Mouse (Mus musculus) lung, postnatal 0 days (tissue): ENCODE data around the gene Kif5a. TPM values are rescaled to one million over a fixed set of nuclear protein-coding genes. Genes with fewer than 3 reads are reported as not detected.

Source experiments
- ATAC-seq: fragments of 200-750 bp; cut with Nextera tagmentation; 2 replicates; pipeline ENCODE4 v1.8.0; 2017; ENCODE audit warnings: moderate library complexity
- DNase-seq: peaks from one replicate; pipeline ENCODE4 v3.0.0-alpha.2; 2016; ENCODE audit warnings: low spot score
- H3K27ac ChIP-seq: fragments of 300-500 bp; sonication (generic); 2 replicates; pipeline ENCODE4 v1.5.1; 2014; ENCODE audit warnings: antibody characterized with exemption, mild to moderate bottlenecking, low read length, mixed read lengths
- H3K27me3 ChIP-seq: fragments of 300-500 bp; sonication (generic); replicated peaks from 2 replicates; pipeline ENCODE4 v1.6.1; 2014; ENCODE audit warnings: low read length, mixed read lengths; ENCODE audit not compliant: insufficient read depth
- H3K36me3 ChIP-seq: fragments of 300-500 bp; sonication (generic); 2 replicates; pipeline ENCODE4 v1.6.1; 2014; ENCODE audit warnings: low read length, mixed read lengths; ENCODE audit not compliant: insufficient read depth
- H3K4me1 ChIP-seq: fragments of 300-500 bp; sonication (generic); 2 replicates; pipeline ENCODE4 v1.6.1; 2014; ENCODE audit warnings: antibody characterized with exemption, low read depth, low read length, mixed read lengths; ENCODE audit not compliant: insufficient read depth
- H3K4me2 ChIP-seq: fragments of 300-500 bp; sonication (generic); replicated peaks from 2 replicates; pipeline ENCODE4 v1.6.1; 2014; ENCODE audit warnings: low read depth, mild to moderate bottlenecking, low read length, moderate library complexity, mixed read lengths
- H3K4me3 ChIP-seq: fragments of 300-500 bp; sonication (generic); 2 replicates; pipeline ENCODE4 v1.5.1; 2014; ENCODE audit warnings: low read depth, low read length
- H3K9ac ChIP-seq: fragments of 300-500 bp; sonication (generic); replicated peaks from 2 replicates; pipeline ENCODE4 v1.6.1; 2014; ENCODE audit warnings: low read depth, mild to moderate bottlenecking
- H3K9me3 ChIP-seq: fragments of 300-500 bp; sonication (generic); 2 replicates; pipeline ENCODE4 v1.6.1; 2016; ENCODE audit warnings: low read length, mixed read lengths
- CTCF ChIP-seq: IDR thresholded peaks from 2 replicates; pipeline ENCODE4 v1.5.1; 2016; ENCODE audit warnings: antibody characterized with exemption, mild to moderate bottlenecking
- EP300 ChIP-seq: IDR thresholded peaks from 2 replicates; pipeline ENCODE4 v1.6.1; 2016; ENCODE audit warnings: antibody characterized with exemption, mild to moderate bottlenecking, control low read depth
- WGBS: fragments of 180-500 bp; shearing (Covaris S2); extraction: QIAGEN DNeasy Blood & Tissue Kit; methylation state at CpG from one replicate; pipeline ENCODE4 v1.1.7; 2014; 5-methylcytosine and 5-hydroxymethylcytosine counted together
- polyA plus RNA-seq: library from polyadenylated mRNA; unstranded; fragments of >200 nt; fragmentation: Nextera tagmentation; extraction: Ambion mirVana; gene quantifications from 2 replicates; pipeline ENCODE4 v1.2.1, GENCODE M21; 2015

Kif5a gene
- polyA plus RNA-seq, 1 experiment from 2014 or later = 0.12 TPM

DNA sequence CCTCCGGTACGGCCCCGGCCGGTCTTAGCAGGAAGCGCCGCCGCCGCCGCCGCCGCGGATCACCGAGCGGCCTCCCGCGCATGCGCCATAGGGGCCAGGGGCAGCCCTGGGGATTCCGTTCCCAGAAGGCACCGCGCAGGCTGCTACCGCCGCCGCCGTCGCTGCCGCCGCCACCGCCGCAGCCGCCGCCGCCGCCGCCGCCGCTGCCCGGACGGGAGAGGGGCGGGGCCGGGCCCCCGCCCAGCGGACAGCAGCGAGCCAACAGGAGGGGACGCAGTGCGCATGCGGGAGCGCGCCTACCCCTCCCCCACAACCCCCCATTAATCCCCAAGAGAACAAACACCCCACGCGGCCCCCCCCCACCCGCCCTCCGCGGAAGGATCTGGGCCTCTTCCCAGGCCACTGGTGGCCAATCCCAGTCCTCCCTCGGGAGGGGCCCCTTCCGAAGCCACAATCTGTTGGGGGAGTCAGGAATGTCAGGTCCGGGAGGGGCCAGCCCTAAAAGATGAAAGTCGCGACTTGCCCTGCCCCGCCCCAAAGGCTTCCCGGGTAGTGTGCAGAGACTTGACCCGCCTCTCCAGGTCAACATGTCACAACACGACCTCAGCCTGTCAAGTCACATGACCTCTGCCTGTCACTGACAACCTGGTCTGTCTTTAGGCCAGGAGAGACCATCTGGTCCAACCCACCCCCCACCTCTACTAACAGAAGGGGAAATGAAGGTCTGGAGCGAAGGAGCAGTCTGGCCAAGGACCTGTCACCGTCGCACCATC is 25.8 kb upstream of the Kif5a start, which contains the start of gene Mbd6:
Gene Mbd6, minus strand, starts transcription at position 219 of the 773 bp plus-strand sequence.
- H3K36me3 ChIP-seq = peaks cover 19% of the 10 kb centered on the region; the same call in 1 of the 2 replicates
- peak within 1 kb of the TSS; percentile 97 for H3K27ac ChIP-seq
- H3K4me1 ChIP-seq = peaks cover 24% of the 10 kb centered on the region
- no peak for TF ChIP-seq CTCF
- no peak; the same call in none of the 2 replicates for TF ChIP-seq EP300
- peak within 1 kb of the TSS; percentile 65 for H3K4me2 ChIP-seq
- H3K27me3 ChIP-seq = no peaks in the 10 kb centered on the region
- ATAC-seq = peak; percentile 52
- DNase-seq = peak; percentile 96
- WGBS = 0% methylated on average over 15 of the region's 65 CpGs
- peak within 1 kb of the TSS; percentile 68 for H3K9ac ChIP-seq
- peak within 1 kb of the TSS; percentile 74 for H3K4me3 ChIP-seq
- no peaks in the 10 kb centered on the region for H3K9me3 ChIP-seq

DNA sequence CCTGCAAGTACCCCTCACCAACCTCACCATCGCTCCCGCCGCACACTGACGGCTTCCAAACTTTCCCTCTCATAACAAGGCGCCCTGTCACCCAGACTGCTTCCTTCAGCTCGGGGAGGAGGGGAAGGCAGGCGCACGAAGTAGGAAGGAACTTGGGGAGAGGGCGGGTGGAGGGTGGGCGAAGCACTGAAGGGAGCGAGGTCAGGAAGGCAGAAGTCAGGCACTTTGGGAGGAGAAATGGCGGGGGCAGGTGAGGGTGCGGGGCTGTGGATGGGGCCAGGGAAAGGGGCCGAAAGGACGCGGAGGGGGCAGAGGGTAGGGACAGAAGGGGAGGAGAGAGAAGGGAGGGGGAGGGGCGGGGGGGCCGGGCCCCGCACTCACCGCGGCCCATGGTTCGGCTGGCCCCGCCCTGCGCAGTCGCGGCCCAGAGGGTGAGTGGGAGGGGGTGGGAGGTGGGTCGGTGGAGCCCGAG is 25.2 kb upstream of the Kif5a start:
- TF ChIP-seq CTCF (no peak), EP300 (no peak)
- ATAC-seq (peak; percentile 7), DNase-seq (peak; percentile 85)
- peak overlapping the region; percentile 74 for H3K4me3 ChIP-seq
- no peaks in the 10 kb centered on the region for H3K9me3 ChIP-seq
- H3K27ac ChIP-seq = peak overlapping the region; percentile 97
- peak overlapping the region; percentile 65 for H3K4me2 ChIP-seq
- peaks cover 24% of the 10 kb centered on the region for H3K4me1 ChIP-seq
- peaks cover 24% of the 10 kb centered on the region for H3K36me3 ChIP-seq
- peak overlapping the region; percentile 68 for H3K9ac ChIP-seq
- no peaks in the 10 kb centered on the region for H3K27me3 ChIP-seq
- 0% methylated on average over 15 of the region's 28 CpGs for WGBS

DNA sequence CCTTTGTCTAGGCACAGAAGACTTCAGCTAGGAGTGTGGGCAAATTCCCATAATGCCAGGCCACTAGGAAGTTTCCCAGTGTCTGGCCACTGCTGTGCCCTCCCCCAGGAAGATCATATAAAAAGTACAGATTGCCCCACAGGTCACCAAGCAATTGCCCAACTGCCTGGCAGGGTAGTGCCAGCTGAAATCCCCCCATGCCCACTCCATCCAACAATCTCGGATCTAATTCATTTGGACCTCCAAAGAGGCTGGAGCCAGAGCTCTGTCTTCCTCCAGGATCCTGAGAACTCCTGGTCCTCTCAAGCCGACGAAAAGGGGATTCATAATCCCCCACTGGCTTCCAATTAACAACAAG is 24.8 kb upstream of the Kif5a start:
- peaks cover 28% of the 10 kb centered on the region for H3K36me3 ChIP-seq
- peak overlapping the region; percentile 74 for H3K4me3 ChIP-seq
- H3K9me3 ChIP-seq = no peaks in the 10 kb centered on the region
- DNase-seq (peak; percentile 27), ATAC-seq (no peak)
- peak overlapping the region; percentile 68 for H3K9ac ChIP-seq
- H3K27ac ChIP-seq = peak overlapping the region; percentile 97
- H3K4me2 ChIP-seq = peak overlapping the region; percentile 65
- 0% methylated on average over 3 of the region's 3 CpGs for WGBS
- no peaks in the 10 kb centered on the region for H3K27me3 ChIP-seq
- peaks cover 24% of the 10 kb centered on the region for H3K4me1 ChIP-seq
- TF ChIP-seq EP300 = no peak
- no peak for TF ChIP-seq CTCF

DNA sequence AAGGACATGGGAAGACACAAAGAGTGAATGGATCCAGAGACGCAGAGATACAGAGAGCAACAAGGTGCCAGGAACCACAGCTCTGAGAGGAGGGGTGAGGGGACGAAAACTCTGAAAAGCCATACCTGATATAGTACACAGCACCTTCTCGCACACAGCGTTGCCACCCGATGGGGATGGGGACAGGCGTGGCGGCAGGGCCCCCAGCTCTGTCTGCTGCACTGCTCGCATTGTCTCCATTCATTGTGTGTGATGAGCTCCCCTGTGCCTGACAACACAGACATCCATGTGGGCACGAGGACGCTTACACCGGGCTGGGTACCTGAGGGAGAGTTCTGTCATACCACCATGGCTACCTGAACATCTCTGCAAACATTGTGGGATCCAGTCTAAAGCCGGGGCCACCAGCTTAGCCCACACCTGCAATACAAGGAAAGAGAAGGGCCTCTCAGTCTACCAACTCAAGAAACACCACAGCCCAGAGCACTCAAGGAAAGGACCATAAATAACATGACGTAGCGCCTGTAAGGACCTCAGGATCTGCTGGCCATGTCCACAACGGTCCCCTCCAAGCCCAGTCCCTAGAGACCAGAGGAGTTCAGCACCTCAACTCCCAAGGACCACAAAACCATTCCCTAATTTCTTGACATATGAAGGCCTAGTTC is 24.3 kb upstream of the Kif5a start:
- DNase-seq (peak; percentile 39), ATAC-seq (no peak)
- 61% methylated on average over 15 of the region's 15 CpGs for WGBS
- Histone ChIP-seq H3K27ac (peak overlapping the region; percentile 97), H3K36me3 (peaks cover 34% of the 10 kb centered on the region), H3K4me3 (peak overlapping the region; percentile 74), H3K4me2 (peak overlapping the region; percentile 65), H3K4me1 (peaks cover 24% of the 10 kb centered on the region), H3K9ac (peak overlapping the region; percentile 68; the same call in 1 of the 2 replicates), H3K27me3 (no peaks in the 10 kb centered on the region), H3K9me3 (no peaks in the 10 kb centered on the region)
- TF ChIP-seq CTCF (no peak), EP300 (no peak)

DNA sequence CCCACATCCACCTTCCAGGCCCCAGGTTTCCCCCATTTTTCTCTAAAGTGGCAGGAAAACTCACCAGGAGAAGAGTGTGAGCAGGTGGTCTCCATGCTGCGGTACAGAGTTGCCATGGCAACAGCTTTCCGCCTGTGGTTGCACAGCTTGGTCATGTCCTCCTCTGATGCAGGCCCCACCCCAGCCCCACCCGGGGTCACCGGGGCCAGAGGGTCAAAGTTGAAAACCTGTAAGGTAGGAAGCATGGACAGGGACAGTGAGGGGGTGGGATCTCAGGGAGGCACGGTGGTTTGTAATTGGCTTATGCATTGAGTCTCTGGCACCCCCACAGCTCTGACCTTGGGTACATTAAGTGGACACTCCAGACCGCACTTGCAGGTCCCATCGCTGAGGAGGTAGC is 23.6 kb upstream of the Kif5a start:
- peaks cover 40% of the 10 kb centered on the region for H3K36me3 ChIP-seq
- no peak overlapping the region for H3K4me3 ChIP-seq
- no peaks in the 10 kb centered on the region for H3K27me3 ChIP-seq
- 51% methylated on average over 7 of the region's 7 CpGs for WGBS
- ATAC-seq (no peak), DNase-seq (no peak)
- H3K9me3 ChIP-seq = no peaks in the 10 kb centered on the region
- no peak overlapping the region for H3K27ac ChIP-seq
- H3K4me1 ChIP-seq = peaks cover 19% of the 10 kb centered on the region
- H3K4me2 ChIP-seq = peak overlapping the region; percentile 65
- 0 out of 2 replicates have a peak overlapping the region, but pooled peaks have one; percentile 5 for H3K9ac ChIP-seq
- TF ChIP-seq EP300 (no peak), CTCF (no peak)

DNA sequence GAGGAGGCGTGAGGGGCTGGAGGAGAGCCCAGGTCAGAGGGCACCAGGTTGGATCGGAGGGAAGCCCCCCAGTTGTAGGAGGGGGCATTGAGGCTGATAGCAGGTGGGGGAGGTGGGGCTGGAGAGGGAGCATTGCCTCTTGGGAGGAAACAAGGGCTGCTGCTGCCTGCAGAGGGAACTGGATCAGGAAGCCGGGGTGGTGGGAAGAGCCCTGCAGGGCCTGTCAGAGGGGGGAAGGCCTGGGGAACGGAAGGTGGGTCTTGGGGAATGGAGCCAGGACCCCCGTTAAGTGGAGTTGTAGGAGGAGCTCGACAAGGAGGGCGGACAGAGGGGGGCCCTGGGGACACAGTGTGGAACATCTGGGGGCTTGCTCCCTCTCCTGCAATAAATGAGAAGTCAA is 23.0 kb upstream of the Kif5a start:
- peaks cover 16% of the 10 kb centered on the region for H3K4me1 ChIP-seq
- H3K9ac ChIP-seq = no peak overlapping the region
- H3K4me3 ChIP-seq = no peak overlapping the region
- ATAC-seq = no peak
- H3K27me3 ChIP-seq = no peaks in the 10 kb centered on the region
- H3K4me2 ChIP-seq = no peak overlapping the region
- peaks cover 45% of the 10 kb centered on the region for H3K36me3 ChIP-seq
- H3K9me3 ChIP-seq = no peaks in the 10 kb centered on the region
- TF ChIP-seq CTCF (no peak), EP300 (no peak)
- H3K27ac ChIP-seq = no peak overlapping the region
- WGBS = 68% methylated on average over 5 of the region's 7 CpGs
- peak; percentile 13 for DNase-seq
